Mouse (Mus musculus): ENCODE results near the gene Ssxb10.
"Not testable (repeated sequence)": the region's sequence is repeated elsewhere in the genome, so short reads cannot be mapped to it uniquely, and the experiment has no call there.

Ssxb10 gene

GRCm38 (mm10) chrX:8327124-8327523, at the start of gene Ssxb10:
TSS of gene Ssxb10 (plus strand) at chrX:8327424.
- DNase-seq, result no peak

DNA sequence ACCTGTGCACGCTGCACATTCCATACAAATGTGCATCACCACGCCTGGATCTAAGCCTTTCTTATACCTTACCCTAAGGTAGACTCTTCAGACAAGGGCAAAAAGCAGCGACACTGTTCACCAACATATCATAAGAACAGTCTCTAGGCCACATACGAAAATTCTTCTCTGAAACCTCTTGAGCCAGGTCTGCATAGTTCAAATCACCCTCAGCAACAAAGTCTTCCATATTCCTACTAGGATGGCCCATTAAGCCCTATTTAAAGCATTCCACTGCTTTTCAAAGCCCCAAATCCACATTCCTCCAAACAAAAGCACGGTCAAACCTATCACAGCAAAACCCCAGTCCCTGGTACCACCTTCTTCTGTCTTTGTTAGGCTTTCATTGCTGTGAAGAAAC, 38.6 kb upstream of the Ssxb10 start:
- DNase-seq, result no peak

DNA sequence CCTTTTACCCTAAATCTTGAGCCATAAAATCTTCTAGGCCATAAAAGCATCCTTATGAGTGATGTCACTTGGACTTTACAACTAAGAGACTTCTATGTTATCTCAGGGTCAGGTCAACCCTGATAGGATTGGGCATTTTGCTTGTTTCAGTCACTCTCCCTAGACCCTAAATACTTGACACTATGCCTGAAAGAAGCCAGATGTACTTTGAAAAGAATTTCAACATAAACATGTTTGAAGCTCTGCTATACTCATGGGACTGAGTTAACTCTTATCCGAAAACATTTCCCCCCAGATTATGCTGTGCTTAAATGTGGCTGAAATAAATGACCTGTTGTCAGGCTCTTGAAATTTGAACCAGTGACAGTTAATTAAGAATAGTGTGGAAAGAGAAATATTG, 17.9 kb upstream of the Ssxb10 start:
- no peak for DNase-seq

- DNase-seq, result peak; percentile 40 to 73
Measured at GRCm38 (mm10) chrX:8314905-8315304, 12.3 kb upstream of the Ssxb10 start.

DNA sequence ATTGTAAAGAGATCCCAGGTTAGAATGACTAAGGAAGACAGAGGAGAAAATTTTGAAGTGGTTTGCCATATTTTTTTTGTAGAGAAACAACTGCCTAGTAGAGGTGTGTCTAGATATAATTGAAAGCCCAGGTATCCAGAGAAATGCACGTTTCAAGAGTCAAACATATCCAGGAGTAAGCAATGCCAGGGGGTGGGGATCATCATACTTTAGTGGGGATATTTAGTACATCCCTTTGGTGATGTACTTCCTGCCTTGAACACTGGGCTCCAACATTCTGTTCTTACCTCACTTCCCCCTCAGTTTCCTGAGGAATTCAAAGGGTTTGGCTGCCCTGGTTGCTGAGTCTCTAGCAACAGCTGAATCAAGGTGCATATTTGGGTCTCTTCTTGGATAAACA, 39.5 kb downstream of the Ssxb10 start, which contains the start of gene Ssxb9:
Gene Ssxb9 (plus strand): TSS at position 301 of the 400 bp plus-strand sequence.
- not testable (repeated sequence) for DNase-seq

Data from lung, postnatal 4 days (tissue).